Mouse (Mus musculus): Measurements from ENCODE around the gene Osbpl9. TPM values are rescaled to one million over a fixed set of nuclear protein-coding genes. Genes with fewer than 3 reads are reported as not detected.

Osbpl9 gene
- polyA plus RNA-seq, 1 experiment from 2014 or later, result 60.0 TPM

- Histone ChIP-seq H3K27me3 (ENCODE audit: insufficient read depth, low read length) (no peaks in the 10 kb centered on the region), H3K4me3 (ENCODE audit: low read depth, low read length) (no peak overlapping the region), H3K4me1 (ENCODE audit: insufficient read depth) (no peaks in the 10 kb centered on the region), H3K9me3 (ENCODE audit: low read depth, low read length) (no peaks in the 10 kb centered on the region), H3K27ac (ENCODE audit: low read depth) (no peak overlapping the region), H3K36me3 (ENCODE audit: insufficient read depth) (peaks cover 65% of the 10 kb centered on the region), H3K4me2 (no peak overlapping the region), H3K9ac (no peak overlapping the region)
- no peak for DNase-seq
- no peak for TF ChIP-seq CTCF (IDR thresholded peaks at IDR 0.05; ENCODE audit: low read depth)
- 83% methylated on average over 3 of the region's 3 CpGs for WGBS
- no peak for ATAC-seq (ENCODE audit: insufficient read depth)
Observed at GRCm38 (mm10) chr4:109026543-109026942, 175.5 kb downstream of the Osbpl9 start.

GRCm38 (mm10) chr4:109025061-109025460, 177.0 kb downstream of the Osbpl9 start:
- Histone ChIP-seq H3K9me3 (ENCODE audit: low read depth, low read length) (no peaks in the 10 kb centered on the region), H3K4me1 (ENCODE audit: insufficient read depth) (no peaks in the 10 kb centered on the region), H3K27ac (ENCODE audit: low read depth) (no peak overlapping the region), H3K4me2 (no peak overlapping the region), H3K27me3 (ENCODE audit: insufficient read depth, low read length) (no peaks in the 10 kb centered on the region), H3K4me3 (ENCODE audit: low read depth, low read length) (no peak overlapping the region), H3K9ac (no peak overlapping the region), H3K36me3 (ENCODE audit: insufficient read depth) (peaks cover 61% of the 10 kb centered on the region)
- no peak for TF ChIP-seq CTCF (IDR thresholded peaks at IDR 0.05; ENCODE audit: low read depth)
- DNase-seq (no peak), ATAC-seq (ENCODE audit: insufficient read depth) (no peak)
- 63% methylated on average over 3 of the region's 3 CpGs for WGBS

GRCm38 (mm10) chr4:109021976-109022375, 180.1 kb downstream of the Osbpl9 start:
- ATAC-seq (ENCODE audit: insufficient read depth) (no peak), DNase-seq (no peak)
- no peaks in the 10 kb centered on the region for H3K27me3 ChIP-seq (ENCODE audit: insufficient read depth, low read length)
- no peak for TF ChIP-seq CTCF (IDR thresholded peaks at IDR 0.05; ENCODE audit: low read depth)
- H3K27ac ChIP-seq (ENCODE audit: low read depth), result no peak overlapping the region
- no peaks in the 10 kb centered on the region for H3K9me3 ChIP-seq (ENCODE audit: low read depth, low read length)
- WGBS, result 59% methylated on average over 1 of the region's 1 CpGs
- peaks cover 59% of the 10 kb centered on the region for H3K36me3 ChIP-seq (ENCODE audit: insufficient read depth)
- no peaks in the 10 kb centered on the region for H3K4me1 ChIP-seq (ENCODE audit: insufficient read depth)
- no peak overlapping the region for H3K4me2 ChIP-seq
- H3K9ac ChIP-seq, result no peak overlapping the region
- no peak overlapping the region for H3K4me3 ChIP-seq (ENCODE audit: low read depth, low read length)

GRCm38 (mm10) chr4:109019301-109019700, 182.8 kb downstream of the Osbpl9 start:
- H3K4me3 ChIP-seq (ENCODE audit: low read depth, low read length), result no peak overlapping the region
- ATAC-seq (ENCODE audit: insufficient read depth) (no peak), DNase-seq (no peak)
- H3K27ac ChIP-seq (ENCODE audit: low read depth), result no peak overlapping the region
- no peaks in the 10 kb centered on the region for H3K9me3 ChIP-seq (ENCODE audit: low read depth, low read length)
- no peak overlapping the region for H3K4me2 ChIP-seq
- 79% methylated on average over 4 of the region's 4 CpGs for WGBS
- H3K27me3 ChIP-seq (ENCODE audit: insufficient read depth, low read length), result no peaks in the 10 kb centered on the region
- peaks cover 48% of the 10 kb centered on the region for H3K36me3 ChIP-seq (ENCODE audit: insufficient read depth)
- no peaks in the 10 kb centered on the region for H3K4me1 ChIP-seq (ENCODE audit: insufficient read depth)
- TF ChIP-seq CTCF (IDR thresholded peaks at IDR 0.05; ENCODE audit: low read depth), result no peak
- no peak overlapping the region for H3K9ac ChIP-seq

- DNase-seq, result no peak
- no peak for TF ChIP-seq CTCF (IDR thresholded peaks at IDR 0.05; ENCODE audit: low read depth)
- Histone ChIP-seq H3K27ac (ENCODE audit: low read depth) (peak overlapping the region; percentile 18; the same call in 1 of the 2 replicates), H3K9me3 (ENCODE audit: low read depth, low read length) (no peaks in the 10 kb centered on the region), H3K36me3 (ENCODE audit: insufficient read depth) (peaks cover 47% of the 10 kb centered on the region), H3K4me3 (ENCODE audit: low read depth, low read length) (no peak overlapping the region), H3K27me3 (ENCODE audit: insufficient read depth, low read length) (no peaks in the 10 kb centered on the region), H3K4me1 (ENCODE audit: insufficient read depth) (no peaks in the 10 kb centered on the region), H3K9ac (no peak overlapping the region), H3K4me2 (no peak overlapping the region)
- ATAC-seq (ENCODE audit: insufficient read depth), result no peak
- 59% methylated on average over 7 of the region's 7 CpGs for WGBS
Observed at GRCm38 (mm10) chr4:109017441-109017840, 184.6 kb downstream of the Osbpl9 start.

GRCm38 (mm10) chr4:109014091-109014490, 188.0 kb downstream of the Osbpl9 start:
- H3K27ac ChIP-seq (ENCODE audit: low read depth), result no peak overlapping the region
- H3K4me1 ChIP-seq (ENCODE audit: insufficient read depth), result no peaks in the 10 kb centered on the region
- no peak for ATAC-seq (ENCODE audit: insufficient read depth)
- no peak overlapping the region for H3K4me3 ChIP-seq (ENCODE audit: low read depth, low read length)
- no peak for TF ChIP-seq CTCF (IDR thresholded peaks at IDR 0.05; ENCODE audit: low read depth)
- H3K36me3 ChIP-seq (ENCODE audit: insufficient read depth), result peaks cover 30% of the 10 kb centered on the region
- no peaks in the 10 kb centered on the region for H3K9me3 ChIP-seq (ENCODE audit: low read depth, low read length)
- no peaks in the 10 kb centered on the region for H3K27me3 ChIP-seq (ENCODE audit: insufficient read depth, low read length)
- H3K4me2 ChIP-seq, result no peak overlapping the region
- no peak for DNase-seq
- WGBS, result 88% methylated on average over 4 of the region's 4 CpGs
- no peak overlapping the region for H3K9ac ChIP-seq

MicroRNA genes within 50 kb of the gene (microRNA counts, 519-probe panel; counts per million panel counts)
- 2,155 counts per million, percentile 29 among the panel's probes with 10 or more counts for microRNA mmu-miR-761

Small RNA genes lying within 50 kb of the gene (microRNA-seq; reads per million reads assigned to microRNA genes)
- gene Mir761 (ENCODE audit: borderline number of aligned reads), result not detected

Other genes starting within 250 kb of the Osbpl9 start
- 49.6 and 51.4 TPM in 2 replicates for gene Nrd1, start 201.6 kb downstream of the Osbpl9 start, polyA plus RNA-seq (2014; fragmentation: Nextera tagmentation; extraction: Ambion mirVana)
- gene Calr4, start 32.2 kb upstream of the Osbpl9 start, polyA plus RNA-seq (2014; fragmentation: Nextera tagmentation; extraction: Ambion mirVana), result not detected in 2 replicates
- gene Eps15, start 78.0 kb upstream of the Osbpl9 start, polyA plus RNA-seq (2014; fragmentation: Nextera tagmentation; extraction: Ambion mirVana), result 49.3 and 52.0 TPM in 2 replicates
- gene Ttc39a, start 204.4 kb upstream of the Osbpl9 start, polyA plus RNA-seq (2014; fragmentation: Nextera tagmentation; extraction: Ambion mirVana), result 5.5 and 5.9 TPM in 2 replicates